Mouse (Mus musculus) left cerebral cortex, postnatal 10 days (tissue): ENCODE measurements around the gene Ccdc12. TPM values are rescaled to one million over a fixed set of nuclear protein-coding genes. Genes with fewer than 3 reads are reported as not detected.

Experiments
- DNase-seq, 2 experiments: peaks; one replicate each; pipeline ENCODE4 v3.0.0; 2021 to 2022; ENCODE audit warnings: low spot score in 2 of 2, mixed read lengths in 1 of 2; ENCODE audit errors: extremely low spot score in 1 of 2
- intact Hi-C: fragments of 180-260 bp; cut with DNase I; formaldehyde crosslinking; loops from one replicate; pipeline ENCODE4 v1.15.1; 2025
- microRNA-seq: library from miRNA; unstranded; fragments of <30 nt; microRNA quantifications from one replicate; pipeline ENCODE4 v1.2.0, GENCODE M21; 2022
- total RNA-seq, 2 experiments: library from RNA; stranded (reverse); gene quantifications; 2 replicates each; pipeline ENCODE4 v1.2.3; 2021

Gene Ccdc12
- total RNA-seq, 2 experiments from 2014 or later = 43.6 to 44.0 TPM

DNA sequence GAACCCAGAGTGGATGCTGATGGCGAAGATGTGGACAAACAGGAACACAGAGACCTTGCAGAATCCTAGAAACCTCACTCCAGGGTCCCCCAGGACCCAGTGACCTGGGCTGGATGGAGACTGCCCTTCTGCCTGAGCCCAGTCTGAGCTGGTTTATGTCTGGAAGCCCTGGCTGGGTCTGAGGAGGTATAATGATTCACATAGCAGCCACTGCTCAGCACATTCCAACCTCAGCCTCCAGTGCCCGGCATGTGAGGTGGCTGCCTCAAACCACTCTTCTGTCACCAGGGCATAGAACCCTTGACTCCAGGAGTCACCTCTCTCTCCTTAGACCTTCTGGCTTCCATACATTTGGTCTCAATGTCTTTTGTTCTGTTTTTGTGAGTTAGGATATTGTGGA lies 92.1 kb downstream of the Ccdc12 start:
- no peak for DNase-seq
- intact Hi-C loops = no loop called here

GRCm38 (mm10) chr9:110750404-110751187 lies 94.3 kb downstream of the Ccdc12 start:
- no peak for DNase-seq
- intact Hi-C loops = no loop called here

GRCm38 (mm10) chr9:110751412-110751811 lies 95.1 kb downstream of the Ccdc12 start:
- intact Hi-C loops = no loop called here
- DNase-seq = no peak

DNA sequence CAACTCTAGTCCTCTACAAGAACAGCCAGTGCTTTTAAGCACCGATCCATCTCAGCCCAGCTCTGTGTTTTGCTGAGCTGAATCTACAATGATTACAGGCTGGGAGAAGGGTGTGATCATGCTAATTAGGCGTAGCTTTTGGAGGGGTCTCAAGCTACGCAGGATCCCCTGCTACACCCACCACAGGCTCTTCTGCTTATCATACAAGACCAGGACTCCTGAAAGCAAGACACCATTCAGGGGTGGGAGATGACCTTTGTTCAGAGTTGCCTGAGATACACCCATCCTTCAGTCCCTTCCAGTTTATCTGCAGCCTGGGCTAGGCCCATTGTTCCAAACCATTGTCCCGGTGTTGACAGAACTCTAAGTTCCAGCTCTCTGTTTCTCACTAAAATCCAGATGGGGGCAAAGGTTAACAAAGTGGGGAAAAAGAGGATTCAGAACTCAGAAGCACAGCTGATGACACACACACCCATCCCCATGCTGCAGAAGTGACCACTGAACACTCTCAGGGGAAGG lies 96.7 kb downstream of the Ccdc12 start:
- intact Hi-C loops = no loop called here

DNA sequence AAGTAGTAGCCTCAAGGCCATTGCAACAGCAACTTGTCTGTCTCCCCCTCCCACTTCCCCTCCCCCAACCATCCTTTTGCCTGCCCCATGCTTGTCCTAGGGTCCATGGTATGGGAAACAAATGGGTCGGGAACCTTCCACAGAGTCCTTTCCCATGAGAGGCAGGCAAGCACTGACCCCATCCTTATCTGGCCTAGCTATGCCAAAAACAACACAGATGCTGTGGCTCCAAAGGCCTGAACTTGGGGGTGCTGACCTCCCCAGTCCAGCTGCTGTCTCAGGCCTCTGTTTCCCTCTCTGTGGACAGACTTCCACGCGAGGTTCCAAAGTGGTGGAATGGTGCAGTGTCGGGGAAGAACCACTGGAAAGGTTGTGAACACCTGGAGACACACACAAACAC lies 97.5 kb downstream of the Ccdc12 start:
- intact Hi-C loops = no loop called here
- no peak for DNase-seq

More for the DNA sequence above, 96.7 kb downstream of the Ccdc12 start:
- DNase-seq = no peak

DNA sequence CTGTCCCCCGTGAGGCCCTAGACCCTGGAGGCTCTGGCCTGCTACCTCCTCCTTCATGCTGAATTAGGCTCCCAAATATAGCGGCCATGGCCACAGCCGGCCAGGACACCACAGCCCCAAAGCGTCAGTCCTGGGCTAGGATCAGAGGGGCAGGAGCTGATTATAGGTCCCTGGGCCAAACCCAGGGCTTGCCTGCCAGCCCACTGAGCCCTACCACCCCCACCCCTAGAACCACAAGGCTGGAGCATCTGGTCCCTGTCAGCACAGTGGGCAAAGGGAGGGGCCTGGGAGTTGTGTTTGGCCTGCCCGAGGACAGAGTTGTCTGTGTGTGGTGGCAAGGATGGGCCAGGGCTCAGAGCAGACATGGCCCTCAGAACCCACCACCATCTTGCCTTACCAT lies 101.5 kb downstream of the Ccdc12 start:
- DNase-seq = no peak
- intact Hi-C loops = no loop called here

GRCm38 (mm10) chr9:110758605-110759004 lies 102.3 kb downstream of the Ccdc12 start:
- peak in 1 of 2 experiments; percentile 83 for DNase-seq
- intact Hi-C loops = no loop called here

- intact Hi-C loops = no loop called here
- DNase-seq = peak in 1 of 2 experiments; percentile 66
Observed at GRCm38 (mm10) chr9:110759265-110759664, 103.0 kb downstream of the Ccdc12 start.

GRCm38 (mm10) chr9:110760886-110761285 lies 104.6 kb downstream of the Ccdc12 start:
- DNase-seq = no peak
- intact Hi-C loops = no loop called here

Small RNA genes within 50 kb of the gene (microRNA-seq; reads per million reads assigned to microRNA genes)
- not detected for gene Mir8107

Other genes with a start within 250 kb of the Ccdc12 start
- gene Ptpn23, start 248.3 kb upstream of the Ccdc12 start, total RNA-seq = 10 to 100 TPM; 49.0 to 50.1 TPM
- gene Ngp, start 236.8 kb upstream of the Ccdc12 start, total RNA-seq = not detected
- 10 to 100 TPM; 37.6 to 45.2 TPM for gene Klhl18, start 179.8 kb upstream of the Ccdc12 start, total RNA-seq
- gene Kif9, start 179.5 kb upstream of the Ccdc12 start, total RNA-seq = 1 to 10 TPM; 4.4 to 4.5 TPM
- 10 to 100 TPM; 77.2 to 80.2 TPM for gene Setd2, start 123.9 kb upstream of the Ccdc12 start, total RNA-seq
- 1 to 10 TPM; 1.0 to 2.0 TPM for gene Nradd, start 32.1 kb upstream of the Ccdc12 start, total RNA-seq
- 10 to 100 TPM; 12.6 to 12.7 TPM for gene Nbeal2, start 2.3 kb upstream of the Ccdc12 start, total RNA-seq
- under 1 TPM; 0.39 to 0.56 TPM for gene Myl3, start 85.4 kb downstream of the Ccdc12 start, total RNA-seq
- gene Pth1r, start 90.6 kb downstream of the Ccdc12 start, total RNA-seq = 1 to 10 TPM; 9.1 to 9.3 TPM
- gene Prss42, start 141.7 kb downstream of the Ccdc12 start, total RNA-seq = not detected
- gene Prss44, start 157.5 kb downstream of the Ccdc12 start, total RNA-seq = not detected
- gene Prss43, start 170.2 kb downstream of the Ccdc12 start, total RNA-seq = under 1 TPM; 0.14 to 0.28 TPM
- gene Prss45, start 178.1 kb downstream of the Ccdc12 start, total RNA-seq = under 1 TPM; 0.28 to 0.79 TPM
- not detected for gene Prss46, start 188.0 kb downstream of the Ccdc12 start, total RNA-seq
- gene Prss50, start 201.5 kb downstream of the Ccdc12 start, total RNA-seq = under 1 TPM in 1 of 2 experiments, not detected in 1; 0.58 TPM
- gene Als2cl, start 223.4 kb downstream of the Ccdc12 start, total RNA-seq = 1 to 10 TPM; 7.8 to 8.4 TPM
- 1 to 10 TPM; 4.7 to 5.5 TPM for gene Tmie, start 223.6 kb downstream of the Ccdc12 start, total RNA-seq